ENCODE assay signal across 10 mouse cellular contexts in the genomic region with DNA sequence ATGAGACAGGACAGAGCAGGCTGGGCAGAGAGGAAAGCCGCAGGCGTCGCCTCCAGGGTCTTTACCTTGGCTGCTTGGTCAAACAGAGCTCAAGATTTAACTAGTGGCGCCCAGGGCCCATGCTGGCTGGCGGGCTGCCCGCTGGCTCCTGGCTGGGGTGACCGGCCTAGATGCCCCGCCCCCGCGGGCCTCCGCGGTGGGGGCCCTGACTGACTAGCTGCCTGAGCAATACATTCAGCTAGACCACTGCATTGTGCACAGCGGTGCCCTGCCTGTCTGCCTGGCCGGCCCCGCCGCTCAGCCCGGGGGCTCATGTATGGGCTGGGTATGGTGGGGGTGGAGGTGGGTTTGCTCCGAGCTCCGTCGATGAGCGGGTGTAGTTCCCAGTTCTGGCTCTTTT. TPM values are rescaled to one million over a fixed set of nuclear protein-coding genes. Genes with fewer than 3 reads are reported as not detected.
DNase-seq lines count a peak whose midpoint lies in the region; ATAC-seq lines count a peak whose summit lies in the region.
"Had no signal": no experiment of that assay in that cellular context is flagged by ENCODE, and none has a peak within 500 bp of the region (broad histone marks: within the 10 kb centered on the region; RNA-seq: fewer than 3 reads in every experiment).

No protein-coding gene starts in this region.

- ATAC-seq in kidney, embryonic 16.5 days (ENCODE audit: low FRiP score, low TSS enrichment) = 0 out of 2 replicates have a peak, but pooled peaks have one; percentile 37
- ATAC-seq in kidney, embryonic 14.5 days (ENCODE audit: low FRiP score, low TSS enrichment) = no peak
- no peak for ATAC-seq in frontal cortex, adult (ENCODE audit: low TSS enrichment)

- peaks cover 24% of the 10 kb centered on the region for H3K4me1 ChIP-seq in kidney, embryonic 16.5 days (ENCODE audit: insufficient read depth, low read length)
- H3K4me1 ChIP-seq in kidney, embryonic 14.5 days (ENCODE audit: control insufficient read depth, insufficient read depth, low read length) = peaks cover 31% of the 10 kb centered on the region

- H3K27ac ChIP-seq in kidney, embryonic 16.5 days (ENCODE audit: low read length) = no peak overlapping the region
- H3K27ac ChIP-seq in kidney, embryonic 14.5 days (ENCODE audit: low read depth, low read length) = no peak overlapping the region
- H3K27ac ChIP-seq: liver, embryonic 14.5 days had no signal

- no peak overlapping the region for H3K4me3 ChIP-seq in kidney, embryonic 16.5 days (ENCODE audit: low read length)
- no peak overlapping the region for H3K4me3 ChIP-seq in kidney, embryonic 14.5 days (ENCODE audit: low read length)

- WGBS in kidney, embryonic 16.5 days = 86% methylated on average over 21 of the region's 21 CpGs
- 89% methylated on average over 19 of the region's 21 CpGs for WGBS in kidney, embryonic 14.5 days

- peak; percentile 45 for DNase-seq in cerebellum, adult 11-12 months
- DNase-seq in cerebellum, adult 11 months = no peak
- DNase-seq in MN1 (ENCODE audit: low spot score) = peak; percentile 92
- peak; percentile 29 to 72 for DNase-seq in kidney, postnatal 36 days
- no peak for DNase-seq in spleen, postnatal 14 days (ENCODE audit: low spot score in 2 of 2)

- no peak overlapping the region for H3K9ac ChIP-seq in kidney, embryonic 16.5 days (replicated peaks; ENCODE audit: low read length)
- no peak overlapping the region for H3K9ac ChIP-seq in kidney, embryonic 14.5 days (ENCODE audit: low read depth, low read length)
- H3K9ac ChIP-seq: liver, embryonic 14.5 days had no signal

- no peaks in the 10 kb centered on the region for H3K9me3 ChIP-seq in kidney, embryonic 16.5 days (ENCODE audit: low read length)
- H3K9me3 ChIP-seq in kidney, embryonic 14.5 days (ENCODE audit: control insufficient read depth, low read length) = no peaks in the 10 kb centered on the region

- peaks cover 78% of the 10 kb centered on the region for H3K36me3 ChIP-seq in kidney, embryonic 16.5 days (ENCODE audit: insufficient read depth, low read length)
- peaks cover 93% of the 10 kb centered on the region for H3K36me3 ChIP-seq in kidney, embryonic 14.5 days (ENCODE audit: control insufficient read depth, insufficient read depth, low read length)

- no peaks in the 10 kb centered on the region for H3K27me3 ChIP-seq in kidney, embryonic 16.5 days (ENCODE audit: insufficient read depth, low read length)
- no peaks in the 10 kb centered on the region for H3K27me3 ChIP-seq in kidney, embryonic 14.5 days (ENCODE audit: control insufficient read depth, insufficient read depth, low read length)

- no peak overlapping the region for H3K4me2 ChIP-seq in kidney, embryonic 16.5 days (replicated peaks; ENCODE audit: low read depth, low read length)
- H3K4me2 ChIP-seq in kidney, embryonic 14.5 days (replicated peaks; ENCODE audit: low read depth, low read length) = no peak overlapping the region
- H3K4me2 ChIP-seq: heart, embryonic 11.5 days had no signal

RNA-seq across cellular contexts. Expression of gene Srrt, which starts 6.2 kb away (rescaled TPM):
- 158 and 165 TPM in 2 replicates for polyA plus RNA-seq in kidney, embryonic 16.5 days (2015; fragmentation: Nextera tagmentation; extraction: Ambion mirVana)
- 104 and 141 TPM in 2 replicates for polyA plus RNA-seq in kidney, embryonic 14.5 days (2014; fragmentation: Nextera tagmentation; extraction: Ambion mirVana)

RNA-seq across cellular contexts. Expression of gene Ufsp1, which starts 6.8 kb away (rescaled TPM):
- polyA plus RNA-seq in kidney, embryonic 16.5 days (2015; fragmentation: Nextera tagmentation; extraction: Ambion mirVana) = 7.2 and 7.8 TPM in 2 replicates
- polyA plus RNA-seq in kidney, embryonic 14.5 days (2014; fragmentation: Nextera tagmentation; extraction: Ambion mirVana) = 6.2 and 6.4 TPM in 2 replicates

RNA-seq across cellular contexts. Expression of gene Trip6, which starts 13.0 kb away (rescaled TPM):
- polyA plus RNA-seq in kidney, embryonic 16.5 days (2015; fragmentation: Nextera tagmentation; extraction: Ambion mirVana) = 90.1 and 102 TPM in 2 replicates
- polyA plus RNA-seq in kidney, embryonic 14.5 days (2014; fragmentation: Nextera tagmentation; extraction: Ambion mirVana) = 52.7 and 62.5 TPM in 2 replicates

RNA-seq across cellular contexts. Expression of gene Ache, which starts 13.9 kb away (rescaled TPM):
- polyA plus RNA-seq in kidney, embryonic 16.5 days (2015; fragmentation: Nextera tagmentation; extraction: Ambion mirVana) = 3.0 and 3.1 TPM in 2 replicates
- polyA plus RNA-seq in kidney, embryonic 14.5 days (2014; fragmentation: Nextera tagmentation; extraction: Ambion mirVana) = 0.57 and 0.58 TPM in 2 replicates

RNA-seq across cellular contexts. Expression of gene Slc12a9, which starts 32.1 kb away (rescaled TPM):
- 16.3 and 16.6 TPM in 2 replicates for polyA plus RNA-seq in kidney, embryonic 16.5 days (2015; fragmentation: Nextera tagmentation; extraction: Ambion mirVana)
- 5.7 and 8.5 TPM in 2 replicates for polyA plus RNA-seq in kidney, embryonic 14.5 days (2014; fragmentation: Nextera tagmentation; extraction: Ambion mirVana)

Comparison
In these comparisons a context has a peak if more than half of its experiments do, and no peak if none do; other contexts are left out.
1. DNase-seq: peak in cerebellum, adult 11-12 months (single experiment), MN1 (single experiment) and kidney, postnatal 36 days (2 of 2); none in cerebellum, adult 11 months (single experiment) and spleen, postnatal 14 days (0 of 2).